Mouse (Mus musculus) heart, postnatal 25 days (tissue): Measurements from ENCODE around the gene Fez2. TPM values are rescaled to one million over a fixed set of nuclear protein-coding genes. Genes with fewer than 3 reads are reported as not detected.

Experiments used
- DNase-seq: peaks from one replicate; pipeline ENCODE4 v3.0.0; 2022; ENCODE audit warnings: low spot score
- intact Hi-C: fragments of 180-260 bp; cut with DNase I; formaldehyde crosslinking; loops from one replicate; pipeline ENCODE4 v1.15.1; 2025
- total RNA-seq, 2 experiments: library from RNA; stranded (reverse); gene quantifications; 2 replicates each; pipeline ENCODE4 v1.2.3; 2021

Fez2 gene
- total RNA-seq, 2 experiments from 2014 or later, result 82.4 to 84.5 TPM

- DNase-seq, result no peak
- intact Hi-C loops, result loop anchor here (5.0 kb wide), 2 partner anchors 48 to 218 kb away; no protein-coding TSS in a partner anchor
These were observed 2.7 kb downstream of the Fez2 start for GRCm38 (mm10) chr17:78415255-78415654.

- no peak for DNase-seq
- intact Hi-C loops, result no loop called here
These were observed 8.1 kb downstream of the Fez2 start for GRCm38 (mm10) chr17:78409900-78410299.

- DNase-seq, result no peak
- intact Hi-C loops, result no loop called here
These were observed 9.6 kb downstream of the Fez2 start for GRCm38 (mm10) chr17:78408386-78408785.

- intact Hi-C loops, result no loop called here
- no peak for DNase-seq
These were observed 10.4 kb downstream of the Fez2 start for GRCm38 (mm10) chr17:78407581-78407980.

- intact Hi-C loops, result no loop called here
- DNase-seq, result no peak
These were observed 11.1 kb downstream of the Fez2 start for GRCm38 (mm10) chr17:78406854-78407253.

GRCm38 (mm10) chr17:78405336-78405735 lies 12.6 kb downstream of the Fez2 start:
- no peak for DNase-seq
- intact Hi-C loops, result no loop called here

- intact Hi-C loops, result no loop called here
- no peak for DNase-seq
These were observed 14.1 kb downstream of the Fez2 start for GRCm38 (mm10) chr17:78403804-78404203.

GRCm38 (mm10) chr17:78403229-78403628 lies 14.7 kb downstream of the Fez2 start:
- DNase-seq, result no peak
- intact Hi-C loops, result no loop called here

GRCm38 (mm10) chr17:78402174-78402573 lies 15.8 kb downstream of the Fez2 start:
- intact Hi-C loops, result no loop called here
- DNase-seq, result no peak

- intact Hi-C loops, result no loop called here
- no peak for DNase-seq
These were observed 16.2 kb downstream of the Fez2 start for GRCm38 (mm10) chr17:78401713-78402112.

GRCm38 (mm10) chr17:78401311-78401710 lies 16.6 kb downstream of the Fez2 start:
- DNase-seq, result no peak

GRCm38 (mm10) chr17:78400130-78400840 lies 17.7 kb downstream of the Fez2 start:
- intact Hi-C loops, result no loop called here

More at GRCm38 (mm10) chr17:78401311-78401710, 16.6 kb downstream of the Fez2 start:
- intact Hi-C loops, result no loop called here

GRCm38 (mm10) chr17:78392401-78393087 lies 25.4 kb downstream of the Fez2 start:
- no peak for DNase-seq
- intact Hi-C loops, result no loop called here

More at GRCm38 (mm10) chr17:78400130-78400840, 17.7 kb downstream of the Fez2 start:
- DNase-seq, result no peak

GRCm38 (mm10) chr17:78389573-78389972 lies 28.4 kb downstream of the Fez2 start:
- intact Hi-C loops, result no loop called here

GRCm38 (mm10) chr17:78388101-78388847 lies 29.7 kb downstream of the Fez2 start:
- DNase-seq, result no peak
- intact Hi-C loops, result no loop called here

More at GRCm38 (mm10) chr17:78389573-78389972, 28.4 kb downstream of the Fez2 start:
- DNase-seq, result no peak

- intact Hi-C loops, result no loop called here
- no peak for DNase-seq
These were observed 30.3 kb downstream of the Fez2 start for GRCm38 (mm10) chr17:78387665-78388064.

GRCm38 (mm10) chr17:78382321-78382720 lies 35.6 kb downstream of the Fez2 start:
- intact Hi-C loops, result no loop called here
- DNase-seq, result no peak

- intact Hi-C loops, result no loop called here
- DNase-seq, result no peak
These were observed 38.2 kb downstream of the Fez2 start for GRCm38 (mm10) chr17:78379730-78380245.

GRCm38 (mm10) chr17:78379079-78379729 lies 38.7 kb downstream of the Fez2 start:
- intact Hi-C loops, result no loop called here
- DNase-seq, result no peak

GRCm38 (mm10) chr17:78376587-78376986 lies 41.4 kb downstream of the Fez2 start:
- intact Hi-C loops, result no loop called here
- DNase-seq, result no peak
